Comparison of ENCODE assay signal across 32 mouse cellular contexts in genomic region chr13:49042371-49042770, GRCm38 (mm10).
"Had no signal": no experiment of that assay in that cellular context is flagged by ENCODE, and none has a peak within 500 bp of the region (broad histone marks: within the 10 kb centered on the region; RNA-seq: fewer than 3 reads in every experiment).

No protein-coding gene starts in this region.

- H3K4me3 ChIP-seq: limb, embryonic 10.5 days; limb, embryonic 12.5 days; limb, embryonic 13.5 days; limb, embryonic 15.5 days; liver, embryonic 12.5 days; liver, embryonic 13.5 days; liver, embryonic 15.5 days; lung, embryonic 15.5 days; megakaryocyte, embryonic 14.5 days; midbrain, embryonic 10.5 days; midbrain, embryonic 12.5 days; midbrain, embryonic 13.5 days; midbrain, embryonic 15.5 days; myocyte; neural tube, embryonic 12.5 days; neural tube, embryonic 13.5 days had no signal

- H3K9me3 ChIP-seq: limb, embryonic 10.5 days; limb, embryonic 12.5 days; limb, embryonic 13.5 days; limb, embryonic 15.5 days; liver, embryonic 12.5 days; liver, embryonic 13.5 days; liver, embryonic 15.5 days; lung, embryonic 15.5 days; midbrain, embryonic 10.5 days; midbrain, embryonic 12.5 days; midbrain, embryonic 13.5 days; midbrain, embryonic 15.5 days; neural tube, embryonic 12.5 days; neural tube, embryonic 13.5 days had no signal

- H3K36me3 ChIP-seq: limb, embryonic 10.5 days; limb, embryonic 12.5 days; limb, embryonic 13.5 days; limb, embryonic 15.5 days; liver, embryonic 12.5 days; liver, embryonic 13.5 days; liver, embryonic 15.5 days; lung, embryonic 15.5 days had no signal

- H3K4me1 ChIP-seq: liver, embryonic 12.5 days; liver, embryonic 13.5 days; liver, embryonic 15.5 days; megakaryocyte, embryonic 14.5 days had no signal

- H3K27me3 ChIP-seq: limb, embryonic 12.5 days; limb, embryonic 13.5 days; limb, embryonic 15.5 days; liver, embryonic 12.5 days; liver, embryonic 13.5 days; liver, embryonic 15.5 days; lung, embryonic 15.5 days; midbrain, embryonic 12.5 days; midbrain, embryonic 13.5 days; midbrain, embryonic 15.5 days; neural tube, embryonic 12.5 days; neural tube, embryonic 13.5 days had no signal

- H3K9ac ChIP-seq: limb, embryonic 12.5 days; limb, embryonic 13.5 days; limb, embryonic 15.5 days; liver, embryonic 12.5 days; liver, embryonic 13.5 days; liver, embryonic 14.5 days; liver, embryonic 15.5 days; liver, postnatal 0 days; lung, embryonic 14.5 days; lung, embryonic 15.5 days; midbrain, embryonic 12.5 days; midbrain, embryonic 13.5 days; midbrain, embryonic 15.5 days; neural tube, embryonic 12.5 days; neural tube, embryonic 13.5 days had no signal

- H3K27ac ChIP-seq: limb, embryonic 10.5 days; limb, embryonic 12.5 days; limb, embryonic 13.5 days; limb, embryonic 15.5 days; liver, embryonic 12.5 days; liver, embryonic 13.5 days; liver, embryonic 14.5 days; liver, embryonic 15.5 days; lung, embryonic 15.5 days; macrophage; midbrain, embryonic 10.5 days; midbrain, embryonic 12.5 days; midbrain, embryonic 13.5 days; midbrain, embryonic 15.5 days; neural tube, embryonic 12.5 days; neural tube, embryonic 13.5 days had no signal

- ATAC-seq: liver, embryonic 12.5 days; liver, postnatal 0 days; lung, postnatal 0 days; midbrain, embryonic 13.5 days; midbrain, embryonic 15.5 days had no signal

- H3K4me2 ChIP-seq: limb, embryonic 12.5 days; limb, embryonic 13.5 days; limb, embryonic 15.5 days; liver, embryonic 11.5 days; liver, embryonic 12.5 days; liver, embryonic 13.5 days; liver, embryonic 15.5 days; lung, embryonic 14.5 days; lung, embryonic 15.5 days; midbrain, embryonic 11.5 days; midbrain, embryonic 12.5 days; midbrain, embryonic 13.5 days; midbrain, embryonic 15.5 days; neural tube, embryonic 12.5 days; neural tube, embryonic 13.5 days had no signal

- DNase-seq: left cerebral cortex, postnatal 4 days; liver; liver, embryonic 13.5 days; liver, postnatal 0 days; lung, adult 18-20 months; lung, adult 2 months; lung, embryonic 14.5 days; lung, postnatal 10 days; lung, postnatal 14 days; lung, postnatal 36 days; lung, postnatal 4 days; midbrain, embryonic 14.5 days had no signal
